Mouse (Mus musculus): Measurements from ENCODE around the gene Pip4k2a. TPM values are rescaled to one million over a fixed set of nuclear protein-coding genes. Genes with fewer than 3 reads are reported as not detected.

Gene Pip4k2a
- polyA plus RNA-seq, 1 experiment from 2014 or later: 12.5 TPM

DNA sequence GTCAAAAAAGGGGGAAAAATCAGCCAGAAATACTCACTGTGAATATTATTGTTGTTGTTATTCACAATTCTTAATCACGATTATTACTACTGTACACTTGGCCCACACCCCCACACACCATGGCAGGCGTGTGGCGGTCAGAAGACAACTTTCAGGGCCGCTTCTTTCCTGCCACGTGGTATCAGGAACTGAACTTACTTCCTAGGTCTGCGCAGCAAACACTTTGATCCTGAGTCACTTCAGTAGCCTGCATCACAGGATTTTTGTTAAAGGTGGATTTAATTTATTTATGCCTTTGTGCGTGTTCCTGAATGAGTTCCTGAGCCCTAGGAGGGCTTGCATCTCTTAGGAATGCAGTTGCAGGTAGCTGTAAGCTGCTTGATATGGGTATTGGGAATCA lies 49.2 kb downstream of the Pip4k2a start:
- Histone ChIP-seq H3K4me3 (no peak overlapping the region), H3K9me3 (no peaks in the 10 kb centered on the region), H3K36me3 (no peaks in the 10 kb centered on the region), H3K4me1 (replicated peaks) (0 out of 2 replicates have a peak, but pooled peaks cover 3% of the 10 kb centered on the region), H3K27me3 (no peaks in the 10 kb centered on the region), H3K9ac (no peak overlapping the region), H3K27ac (replicated peaks) (no peak overlapping the region), H3K4me2 (no peak overlapping the region)
- no peak for ATAC-seq (ENCODE audit: low FRiP score, low read depth)
- 94% methylated on average over 7 of the region's 7 CpGs for WGBS

DNA sequence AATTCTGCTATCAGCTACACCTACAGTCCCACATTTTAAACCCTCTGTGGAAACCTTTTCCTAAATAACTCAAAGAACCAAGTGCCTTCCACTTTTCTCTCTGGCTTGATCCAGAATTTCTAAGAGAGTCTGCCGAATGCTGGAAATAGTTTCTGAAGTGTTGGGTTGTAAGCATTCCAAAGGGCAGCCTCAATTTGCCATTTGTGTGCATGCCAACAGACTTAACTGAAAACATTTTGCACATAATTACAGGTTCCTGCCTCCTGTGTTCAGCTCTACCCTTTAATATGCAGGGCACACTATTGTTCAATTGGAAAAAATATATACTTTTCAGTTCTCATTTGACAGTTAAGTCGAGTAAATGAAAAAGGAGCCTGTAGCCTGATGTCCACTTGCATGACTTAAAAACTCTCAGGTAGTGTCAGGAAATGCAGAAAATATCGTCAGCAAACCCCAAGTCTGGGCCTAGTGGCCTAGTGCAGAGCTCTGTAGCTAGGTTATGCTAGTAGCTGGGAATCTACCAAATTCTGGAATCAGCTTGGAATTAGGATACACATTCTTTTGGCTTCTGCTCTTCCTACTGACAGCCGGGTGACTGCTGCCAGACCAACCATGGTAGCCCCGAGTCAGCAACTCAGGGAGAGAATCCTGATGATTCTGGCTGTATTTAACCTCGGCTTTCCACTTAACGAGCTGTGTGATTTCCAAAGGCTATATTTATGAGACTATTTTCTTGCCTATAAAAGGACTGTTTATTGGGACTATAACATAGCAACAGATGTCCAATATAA lies 50.1 kb downstream of the Pip4k2a start:
- Histone ChIP-seq H3K4me3 (no peak overlapping the region), H3K36me3 (no peaks in the 10 kb centered on the region), H3K4me2 (no peak overlapping the region), H3K4me1 (replicated peaks) (0 out of 2 replicates have a peak, but pooled peaks cover 3% of the 10 kb centered on the region), H3K27ac (replicated peaks) (no peak overlapping the region), H3K9ac (no peak overlapping the region), H3K9me3 (no peaks in the 10 kb centered on the region), H3K27me3 (no peaks in the 10 kb centered on the region)
- no peak for ATAC-seq (ENCODE audit: low FRiP score, low read depth)
- 58% methylated on average over 7 of the region's 7 CpGs for WGBS

DNA sequence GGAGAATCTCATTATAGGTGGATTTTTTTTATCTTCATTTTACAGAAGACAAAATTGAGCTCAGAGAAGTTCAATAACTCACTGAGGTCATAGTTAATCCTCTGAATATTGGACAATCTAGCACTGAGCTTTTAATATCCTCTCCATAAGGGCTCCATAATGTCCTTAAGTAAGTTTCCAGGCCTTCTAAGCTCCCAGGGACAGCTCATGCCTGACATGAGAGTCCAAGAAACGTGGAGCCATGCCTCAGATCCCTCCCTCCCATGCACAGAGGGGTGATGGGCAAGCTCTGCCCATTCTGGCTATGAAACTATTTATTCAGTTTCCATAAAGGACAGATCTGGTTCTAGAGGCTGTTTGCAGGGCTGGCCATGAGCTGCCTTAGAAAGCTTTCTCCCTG lies 52.5 kb downstream of the Pip4k2a start:
- H3K27ac ChIP-seq (replicated peaks): no peak overlapping the region
- H3K9me3 ChIP-seq: no peaks in the 10 kb centered on the region
- 0 out of 2 replicates have a peak, but pooled peaks cover 3% of the 10 kb centered on the region for H3K4me1 ChIP-seq (replicated peaks)
- WGBS: 53% methylated on average over 1 of the region's 1 CpGs
- no peak overlapping the region for H3K4me3 ChIP-seq
- no peaks in the 10 kb centered on the region for H3K36me3 ChIP-seq
- no peak for ATAC-seq (ENCODE audit: low FRiP score, low read depth)
- H3K27me3 ChIP-seq: no peaks in the 10 kb centered on the region
- no peak overlapping the region for H3K4me2 ChIP-seq
- no peak overlapping the region for H3K9ac ChIP-seq

DNA sequence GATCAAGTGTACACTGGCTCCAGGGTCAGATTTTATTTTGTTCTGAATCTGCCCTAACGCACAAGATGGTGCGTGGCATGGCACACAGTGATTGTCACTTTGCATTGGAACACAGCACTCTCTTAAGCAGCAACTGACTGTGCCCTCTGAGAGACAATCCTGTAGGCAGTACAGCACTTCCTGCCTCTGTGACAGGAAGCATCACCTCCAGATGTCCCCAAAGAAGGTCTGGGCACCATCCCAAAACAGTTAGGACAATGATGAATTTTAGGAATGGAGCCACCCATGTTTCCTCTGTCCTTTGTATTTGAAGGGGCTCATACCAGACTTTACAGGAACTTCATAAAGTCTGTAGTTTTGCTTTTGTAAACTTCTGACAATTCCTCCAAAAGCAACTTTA lies 54.0 kb downstream of the Pip4k2a start:
- no peaks in the 10 kb centered on the region for H3K36me3 ChIP-seq
- H3K27me3 ChIP-seq: no peaks in the 10 kb centered on the region
- 68% methylated on average over 2 of the region's 2 CpGs for WGBS
- ATAC-seq (ENCODE audit: low FRiP score, low read depth): no peak
- no peak overlapping the region for H3K9ac ChIP-seq
- H3K27ac ChIP-seq (replicated peaks): no peak overlapping the region
- peaks cover 10% of the 10 kb centered on the region; the same call in 1 of the 2 replicates for H3K4me1 ChIP-seq (replicated peaks)
- no peak overlapping the region for H3K4me2 ChIP-seq
- H3K4me3 ChIP-seq: no peak overlapping the region
- H3K9me3 ChIP-seq: no peaks in the 10 kb centered on the region

DNA sequence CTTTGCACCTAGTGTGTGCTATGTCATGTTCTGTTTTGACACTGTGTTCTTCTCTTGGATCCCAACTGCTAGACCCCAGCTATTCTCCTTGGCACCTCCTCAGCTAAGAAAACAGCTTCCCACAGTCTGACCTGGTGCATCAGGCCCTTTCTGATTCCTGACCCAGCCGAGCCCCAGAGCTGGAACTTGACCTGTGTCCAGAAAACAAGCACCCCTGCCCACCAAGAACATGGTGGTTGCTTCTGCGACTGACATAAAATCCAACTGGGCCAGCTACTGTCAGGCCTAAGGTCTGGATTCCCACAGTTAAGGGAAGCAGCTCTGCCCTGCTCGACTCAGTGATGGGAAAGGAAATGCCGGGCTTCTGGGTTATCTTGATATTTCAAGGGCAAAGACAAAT lies 54.6 kb downstream of the Pip4k2a start:
- H3K36me3 ChIP-seq: no peaks in the 10 kb centered on the region
- peaks cover 10% of the 10 kb centered on the region; the same call in 1 of the 2 replicates for H3K4me1 ChIP-seq (replicated peaks)
- H3K27me3 ChIP-seq: no peaks in the 10 kb centered on the region
- no peak overlapping the region for H3K27ac ChIP-seq (replicated peaks)
- WGBS: 67% methylated on average over 4 of the region's 4 CpGs
- no peak overlapping the region for H3K4me2 ChIP-seq
- ATAC-seq (ENCODE audit: low FRiP score, low read depth): no peak
- H3K9ac ChIP-seq: no peak overlapping the region
- no peak overlapping the region for H3K4me3 ChIP-seq
- H3K9me3 ChIP-seq: no peaks in the 10 kb centered on the region

DNA sequence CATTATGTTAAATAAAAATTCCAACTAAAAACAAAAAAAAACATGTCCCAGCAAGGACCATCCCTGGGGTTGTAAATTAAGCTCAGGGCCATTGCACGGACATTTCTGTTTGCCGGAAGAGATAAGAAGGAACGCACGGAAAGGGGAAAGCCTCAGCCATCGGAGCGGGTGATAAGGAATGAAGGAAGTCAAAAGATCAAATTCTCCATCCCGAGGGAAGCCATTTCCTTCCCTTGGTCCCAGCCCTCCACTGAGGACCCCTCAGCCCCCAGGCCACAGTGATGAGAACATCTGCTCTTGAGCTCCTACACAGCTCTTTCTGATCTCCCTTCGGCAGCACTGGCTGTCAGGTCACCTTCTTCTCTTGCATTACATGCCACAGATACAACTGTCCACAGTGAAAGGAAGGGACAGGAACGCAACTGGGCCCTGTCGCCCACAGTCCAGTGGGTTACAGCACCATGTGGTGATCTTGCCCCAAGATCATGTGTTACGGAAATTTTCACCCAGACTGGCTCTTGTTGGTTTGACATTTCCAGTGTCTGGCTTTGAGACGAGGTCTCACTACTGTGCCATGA lies 57.1 kb downstream of the Pip4k2a start:
- 79% methylated on average over 12 of the region's 12 CpGs for WGBS
- no peaks in the 10 kb centered on the region for H3K9me3 ChIP-seq
- H3K9ac ChIP-seq: no peak overlapping the region
- H3K27ac ChIP-seq (replicated peaks): no peak overlapping the region
- no peaks in the 10 kb centered on the region for H3K36me3 ChIP-seq
- H3K4me2 ChIP-seq: no peak overlapping the region
- peaks cover 11% of the 10 kb centered on the region for H3K4me1 ChIP-seq (replicated peaks)
- no peak overlapping the region for H3K4me3 ChIP-seq
- no peak for ATAC-seq (ENCODE audit: low FRiP score, low read depth)
- no peaks in the 10 kb centered on the region for H3K27me3 ChIP-seq

DNA sequence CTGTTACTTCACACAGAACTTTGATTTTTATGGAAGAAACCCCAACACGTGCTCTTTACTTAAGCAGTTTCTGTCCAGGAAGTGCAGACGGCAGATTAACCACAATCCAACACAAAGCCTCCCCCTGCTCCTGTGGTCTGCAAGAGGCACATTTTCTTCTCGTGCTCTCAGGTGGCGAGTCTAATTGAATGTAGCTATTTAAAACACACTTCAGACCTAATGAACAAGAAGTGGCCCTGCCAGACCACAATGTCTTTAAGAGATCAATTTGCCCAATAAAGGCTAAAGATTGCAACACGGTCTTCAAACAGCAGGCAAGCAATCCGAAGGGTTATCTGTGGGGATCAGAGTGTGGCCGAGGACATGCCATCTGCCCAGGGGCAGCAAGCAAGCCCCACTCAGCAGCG lies 59.0 kb downstream of the Pip4k2a start:
- H3K9ac ChIP-seq: no peak overlapping the region
- no peak overlapping the region for H3K4me3 ChIP-seq
- H3K4me2 ChIP-seq: no peak overlapping the region
- peaks cover 11% of the 10 kb centered on the region for H3K4me1 ChIP-seq (replicated peaks)
- no peak for ATAC-seq (ENCODE audit: low FRiP score, low read depth)
- no peak overlapping the region for H3K27ac ChIP-seq (replicated peaks)
- no peaks in the 10 kb centered on the region for H3K9me3 ChIP-seq
- H3K27me3 ChIP-seq: no peaks in the 10 kb centered on the region
- WGBS: 26% methylated on average over 8 of the region's 8 CpGs
- no peaks in the 10 kb centered on the region for H3K36me3 ChIP-seq

DNA sequence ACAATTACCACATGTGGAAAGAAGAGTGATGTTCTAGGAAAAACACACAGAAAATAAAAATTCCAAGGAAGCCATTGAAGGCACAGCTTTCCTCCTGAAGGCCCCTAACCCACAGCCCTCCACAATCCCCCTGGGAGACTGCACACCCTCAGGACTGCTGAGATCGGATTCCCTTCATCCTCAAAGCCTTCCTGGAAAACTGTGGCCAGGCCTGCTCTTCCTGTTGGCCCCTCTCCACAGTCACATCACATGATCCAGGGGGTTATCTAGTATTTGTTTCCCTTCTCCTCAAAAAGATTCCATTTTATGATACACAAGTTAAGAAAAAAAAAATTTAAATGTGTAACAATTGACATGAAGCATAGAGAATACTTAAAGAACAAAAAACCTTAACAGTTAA lies 59.7 kb downstream of the Pip4k2a start:
- Histone ChIP-seq H3K4me2 (no peak overlapping the region), H3K4me1 (replicated peaks) (peaks cover 15% of the 10 kb centered on the region), H3K9ac (no peak overlapping the region), H3K9me3 (no peaks in the 10 kb centered on the region), H3K27me3 (no peaks in the 10 kb centered on the region), H3K4me3 (no peak overlapping the region), H3K27ac (replicated peaks) (no peak overlapping the region), H3K36me3 (no peaks in the 10 kb centered on the region)
- WGBS: 54% methylated on average over 1 of the region's 1 CpGs
- no peak for ATAC-seq (ENCODE audit: low FRiP score, low read depth)

DNA sequence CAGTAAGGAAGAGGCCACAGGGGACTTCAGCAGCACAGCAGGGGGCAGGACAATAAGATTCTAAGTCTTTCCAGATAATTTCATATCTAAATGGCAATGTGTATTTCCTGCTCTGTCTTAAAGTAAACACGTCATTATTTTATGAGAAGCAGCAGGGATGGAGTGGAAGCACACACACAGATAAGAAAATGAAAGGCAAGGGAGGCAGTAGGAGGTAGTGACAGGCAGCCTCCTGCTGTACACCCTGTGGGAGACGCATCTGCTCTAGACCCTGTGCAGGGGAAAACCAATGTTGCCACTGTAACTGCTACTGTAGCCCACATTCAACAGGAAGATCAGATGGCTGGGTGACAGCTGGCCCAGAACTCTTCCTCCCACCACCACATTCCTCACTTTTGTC lies 60.3 kb downstream of the Pip4k2a start:
- no peak for ATAC-seq (ENCODE audit: low FRiP score, low read depth)
- Histone ChIP-seq H3K36me3 (no peaks in the 10 kb centered on the region), H3K9ac (no peak overlapping the region), H3K9me3 (no peaks in the 10 kb centered on the region), H3K27ac (replicated peaks) (no peak overlapping the region), H3K4me3 (no peak overlapping the region), H3K4me2 (no peak overlapping the region), H3K27me3 (no peaks in the 10 kb centered on the region), H3K4me1 (replicated peaks) (peaks cover 16% of the 10 kb centered on the region)
- WGBS: 56% methylated on average over 2 of the region's 2 CpGs

DNA sequence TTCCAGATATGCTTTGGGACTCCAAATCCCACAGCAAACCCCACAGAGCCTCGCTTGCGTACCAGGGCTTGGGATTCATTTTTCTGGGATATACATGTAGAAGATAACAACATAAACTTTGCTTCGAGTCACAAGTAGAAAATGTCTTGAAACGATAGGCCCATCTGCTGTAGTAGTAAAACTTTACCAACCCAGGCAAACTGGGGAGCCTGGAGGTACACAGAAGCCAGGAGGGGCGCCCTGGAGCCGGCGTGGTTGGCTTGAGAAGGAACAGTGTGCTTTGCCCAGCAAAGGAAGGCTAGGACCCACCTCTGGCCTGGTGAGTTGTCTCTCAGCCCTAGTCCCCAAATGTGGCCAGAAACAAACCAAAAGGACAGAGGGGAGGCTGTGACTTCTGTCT lies 61.5 kb downstream of the Pip4k2a start:
- no peak for ATAC-seq (ENCODE audit: low FRiP score, low read depth)
- H3K9me3 ChIP-seq: no peaks in the 10 kb centered on the region
- H3K4me1 ChIP-seq (replicated peaks): peaks cover 16% of the 10 kb centered on the region
- H3K4me2 ChIP-seq: no peak overlapping the region
- H3K27me3 ChIP-seq: no peaks in the 10 kb centered on the region
- 84% methylated on average over 7 of the region's 7 CpGs for WGBS
- H3K27ac ChIP-seq (replicated peaks): no peak overlapping the region
- H3K36me3 ChIP-seq: no peaks in the 10 kb centered on the region
- H3K4me3 ChIP-seq: no peak overlapping the region
- no peak overlapping the region for H3K9ac ChIP-seq

DNA sequence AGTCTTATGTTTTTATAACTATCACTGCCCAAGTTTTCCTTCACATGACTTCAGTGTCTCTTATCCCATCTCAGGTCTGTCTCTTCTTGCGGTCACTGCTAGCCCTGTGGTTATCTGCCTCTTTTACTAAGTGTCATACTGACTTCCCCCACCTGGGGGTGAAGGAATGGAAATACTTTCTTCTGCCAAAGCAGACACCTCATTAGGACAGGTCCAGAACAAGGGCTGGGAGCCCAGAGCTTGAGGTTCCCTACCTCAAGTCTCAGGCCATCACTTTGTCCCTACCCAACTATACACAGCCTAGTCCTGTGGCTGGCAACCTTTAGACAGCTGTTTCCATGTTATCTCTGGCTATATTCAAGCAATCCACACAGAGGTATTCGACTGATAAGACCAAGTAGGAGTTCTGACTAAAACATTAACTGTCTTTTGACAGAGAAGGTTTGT lies 62.3 kb downstream of the Pip4k2a start:
- Histone ChIP-seq H3K4me2 (no peak overlapping the region), H3K9ac (no peak overlapping the region), H3K27ac (replicated peaks) (no peak overlapping the region), H3K4me3 (no peak overlapping the region), H3K9me3 (no peaks in the 10 kb centered on the region), H3K36me3 (no peaks in the 10 kb centered on the region), H3K4me1 (replicated peaks) (peaks cover 16% of the 10 kb centered on the region), H3K27me3 (no peaks in the 10 kb centered on the region)
- no peak for ATAC-seq (ENCODE audit: low FRiP score, low read depth)
- WGBS: 88% methylated on average over 2 of the region's 2 CpGs

DNA sequence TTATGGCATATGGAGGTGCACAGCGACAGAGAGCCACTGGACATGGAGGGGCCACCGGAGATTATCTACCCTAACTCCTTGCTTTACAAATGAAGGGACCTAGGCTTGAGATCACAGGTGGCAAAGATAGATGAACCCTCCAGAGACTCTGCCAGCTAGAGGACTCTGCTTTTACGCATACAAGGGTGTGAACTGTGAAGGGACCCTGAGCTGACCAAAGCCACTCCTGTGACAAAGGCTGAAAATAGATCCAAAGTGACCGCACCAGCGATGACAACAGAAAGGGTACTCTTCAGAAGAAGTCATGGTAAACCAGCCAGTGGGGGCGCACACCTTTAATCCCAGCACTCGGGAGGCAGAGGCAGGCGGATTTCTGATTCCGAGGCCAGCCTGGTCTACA lies 63.8 kb downstream of the Pip4k2a start:
- H3K4me3 ChIP-seq: no peak overlapping the region
- no peaks in the 10 kb centered on the region for H3K9me3 ChIP-seq
- ATAC-seq (ENCODE audit: low FRiP score, low read depth): no peak
- peaks cover 10% of the 10 kb centered on the region for H3K4me1 ChIP-seq (replicated peaks)
- H3K27ac ChIP-seq (replicated peaks): no peak overlapping the region
- no peaks in the 10 kb centered on the region for H3K36me3 ChIP-seq
- H3K27me3 ChIP-seq: no peaks in the 10 kb centered on the region
- H3K9ac ChIP-seq: no peak overlapping the region
- 93% methylated on average over 9 of the region's 9 CpGs for WGBS
- H3K4me2 ChIP-seq: no peak overlapping the region

All from hindbrain, embryonic 15.5 days (tissue).